Mouse (Mus musculus) right cerebral cortex, adult 2 months (tissue): ENCODE data around the gene Actg1.
"Not testable (repeated sequence)": the region's sequence is repeated elsewhere in the genome, so short reads cannot be mapped to it uniquely, and the experiment has no call there.

Experiments used
- DNase-seq, 2 experiments: peaks; one replicate each; pipeline ENCODE4 v3.0.0; 2021 to 2022; ENCODE audit warnings: low spot score in 2 of 2

The Actg1 gene

DNA sequence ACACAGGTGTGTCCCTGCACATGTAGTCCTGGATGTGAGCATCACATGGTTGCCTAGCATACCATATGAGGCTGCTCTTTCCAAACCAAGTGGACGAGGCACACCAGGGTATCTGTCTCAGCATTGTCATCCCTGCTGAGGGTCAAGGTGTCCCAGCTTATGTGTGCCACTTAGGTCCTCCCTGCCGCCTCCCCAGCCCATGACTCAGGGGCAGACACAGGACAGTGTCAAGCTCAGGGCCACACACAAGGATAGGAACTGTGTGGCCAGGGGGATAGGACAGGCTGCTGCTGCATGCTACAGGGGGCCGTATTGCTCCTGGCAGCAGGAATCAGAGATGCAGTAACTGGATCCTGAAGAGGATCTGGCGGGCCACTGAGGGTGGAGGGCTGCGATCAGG lies 12.4 kb upstream of the Actg1 start:
- DNase-seq, result no peak

GRCm38 (mm10) chr11:120360062-120360461 lies 11.7 kb upstream of the Actg1 start:
- no peak for DNase-seq

DNA sequence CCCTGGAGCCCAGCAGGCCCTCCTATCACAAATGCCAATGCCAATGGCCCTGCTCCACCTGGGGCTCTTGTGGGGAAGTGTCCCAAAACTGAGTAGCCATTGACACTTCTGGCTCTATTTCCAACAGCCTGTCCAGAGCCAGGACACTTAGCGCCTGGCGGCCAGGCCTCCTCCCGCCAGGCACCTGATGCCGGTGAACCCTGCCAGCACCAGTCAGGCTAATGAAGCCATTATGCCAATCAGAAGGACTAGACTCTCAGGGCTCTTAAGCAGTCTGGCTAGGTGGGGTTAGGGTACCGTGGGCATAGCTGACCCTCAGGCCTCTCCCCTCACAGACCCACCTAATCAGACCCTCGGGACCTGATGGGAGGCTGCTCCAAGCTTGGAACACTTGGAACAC lies 11.0 kb upstream of the Actg1 start:
- no peak for DNase-seq

DNA sequence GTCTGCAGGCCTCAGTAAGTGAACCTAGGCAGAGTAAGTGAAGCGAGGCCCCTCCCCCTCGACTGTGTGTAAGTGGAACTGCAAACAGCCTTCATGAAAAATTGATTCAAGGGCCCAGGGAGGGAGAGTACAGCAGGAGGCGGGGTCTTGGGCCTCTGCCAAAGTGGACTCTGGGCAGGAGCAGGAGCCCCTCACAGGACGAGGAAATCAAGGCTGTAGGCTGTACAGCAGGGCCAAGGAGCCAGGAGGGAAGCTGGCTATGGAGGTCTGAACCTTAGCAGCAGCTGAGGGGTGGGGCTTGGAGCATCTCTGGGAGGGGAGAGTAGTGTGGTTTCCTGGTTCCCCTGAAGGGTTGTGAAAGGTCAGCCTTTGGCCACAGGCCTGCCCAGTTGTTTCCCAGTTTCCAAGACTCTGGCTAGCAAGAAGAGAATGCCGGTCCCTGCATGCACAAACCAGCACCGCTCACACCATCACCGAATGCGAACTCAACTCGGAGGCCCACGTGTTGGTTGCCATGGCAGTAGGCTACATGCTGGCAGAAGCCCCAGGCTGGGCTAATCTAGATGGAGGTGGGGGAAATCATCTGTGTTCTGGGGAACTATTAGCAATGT lies 9.6 kb upstream of the Actg1 start:
- peak; percentile 81 for DNase-seq

DNA sequence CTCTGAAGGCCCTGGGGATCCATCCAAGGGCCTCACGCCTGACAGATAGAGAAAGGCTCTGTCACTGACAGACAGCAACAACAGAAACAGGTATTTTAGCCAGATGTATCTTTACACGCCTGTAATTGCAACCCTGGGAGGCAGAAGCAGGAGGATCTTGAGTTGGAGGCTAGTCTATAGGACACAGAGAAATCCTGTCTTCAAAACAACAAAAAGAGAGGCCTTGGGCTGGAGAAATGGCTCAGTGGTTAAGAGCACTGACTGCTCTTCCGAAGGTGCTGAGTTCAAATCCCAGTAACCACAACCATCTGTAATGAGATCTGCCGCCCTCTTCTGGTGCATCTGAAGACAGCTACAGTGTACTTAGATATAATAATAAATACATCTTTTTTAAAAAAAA lies 8.6 kb upstream of the Actg1 start:
- DNase-seq, result no peak

DNA sequence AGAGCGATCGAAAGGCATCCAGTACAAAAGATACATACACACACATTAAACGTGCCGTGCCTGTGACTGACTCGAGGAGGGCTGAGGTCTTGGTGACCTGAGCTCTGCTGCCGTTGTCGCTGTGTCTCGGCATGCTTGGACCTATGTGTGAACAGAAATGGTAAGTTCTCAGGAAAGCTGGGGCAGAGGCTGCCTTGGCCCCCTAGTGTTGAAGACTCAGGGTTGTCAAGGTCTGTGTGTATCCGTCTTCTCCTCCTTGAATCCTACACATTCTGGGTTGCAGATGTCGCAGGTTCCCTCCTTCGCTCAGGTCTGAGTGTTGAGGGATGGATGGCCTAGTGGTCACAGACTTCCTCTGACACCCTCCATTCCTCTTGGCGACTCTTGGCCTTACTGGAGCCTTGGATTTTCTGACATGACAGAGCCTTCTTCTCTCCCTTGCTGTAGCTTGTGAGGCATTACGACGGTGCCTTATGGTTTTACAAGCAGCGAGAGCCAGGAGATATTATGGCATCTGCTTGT lies 8.0 kb upstream of the Actg1 start:
- DNase-seq, result no peak

GRCm38 (mm10) chr11:120355277-120356039 lies 7.1 kb upstream of the Actg1 start:
- no peak for DNase-seq

- peak in 1 of 2 experiments; percentile 2 for DNase-seq
Measured at GRCm38 (mm10) chr11:120354304-120355276, 6.2 kb upstream of the Actg1 start.

- peak in 1 of 2 experiments; percentile 25 for DNase-seq
Measured at GRCm38 (mm10) chr11:120353500-120354303, 5.4 kb upstream of the Actg1 start.

- peak in 1 of 2 experiments; percentile 5 for DNase-seq
Measured at GRCm38 (mm10) chr11:120352571-120353290, 4.4 kb upstream of the Actg1 start.

- DNase-seq, result not testable (repeated sequence)
Measured at GRCm38 (mm10) chr11:120352093-120352350, 3.7 kb upstream of the Actg1 start.

DNA sequence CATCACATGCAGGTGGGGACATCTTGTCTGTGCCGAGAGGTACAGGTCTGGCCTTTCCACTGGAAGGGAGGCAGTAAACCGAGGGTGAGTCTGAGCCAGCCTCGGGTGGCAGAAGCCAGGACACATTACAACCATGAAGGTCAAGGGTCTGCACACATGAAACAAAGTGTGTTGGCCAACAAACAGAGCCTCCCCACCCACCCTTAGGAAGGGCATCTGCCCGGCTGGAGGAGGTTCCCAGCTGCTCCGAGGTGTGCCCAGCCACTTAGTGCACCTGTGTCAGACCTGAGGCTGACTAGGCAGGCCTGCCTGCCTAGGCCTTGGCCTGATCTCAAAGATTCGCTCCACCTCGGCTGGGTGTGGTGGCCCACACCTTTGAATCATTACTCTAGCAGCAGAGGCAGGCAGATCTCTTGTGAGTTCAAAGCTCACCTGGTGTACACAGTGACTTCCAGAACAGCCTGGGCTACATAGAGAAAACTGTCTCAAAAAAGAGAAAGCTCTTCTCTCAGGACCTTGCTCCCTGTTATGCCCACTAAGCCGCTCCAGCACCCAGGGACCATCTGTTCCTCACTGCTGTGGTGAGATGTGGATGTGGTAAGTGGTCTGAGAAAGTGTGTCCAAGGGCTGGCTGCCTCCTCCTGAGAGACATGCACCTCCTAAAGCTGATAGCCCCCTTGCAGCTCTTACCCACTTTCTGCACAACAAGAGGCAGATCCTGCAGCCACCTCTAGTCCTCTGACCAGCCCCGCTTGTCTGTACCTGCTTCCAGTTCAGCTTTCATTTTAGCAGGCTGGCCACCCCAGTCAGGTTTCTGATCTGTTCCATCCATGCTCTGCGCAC lies 3.1 kb upstream of the Actg1 start:
- peak in 1 of 2 experiments; percentile 4 for DNase-seq

- DNase-seq, result peak in 1 of 2 experiments; percentile 6
Measured at GRCm38 (mm10) chr11:120350711-120351110, 2.4 kb upstream of the Actg1 start.

DNA sequence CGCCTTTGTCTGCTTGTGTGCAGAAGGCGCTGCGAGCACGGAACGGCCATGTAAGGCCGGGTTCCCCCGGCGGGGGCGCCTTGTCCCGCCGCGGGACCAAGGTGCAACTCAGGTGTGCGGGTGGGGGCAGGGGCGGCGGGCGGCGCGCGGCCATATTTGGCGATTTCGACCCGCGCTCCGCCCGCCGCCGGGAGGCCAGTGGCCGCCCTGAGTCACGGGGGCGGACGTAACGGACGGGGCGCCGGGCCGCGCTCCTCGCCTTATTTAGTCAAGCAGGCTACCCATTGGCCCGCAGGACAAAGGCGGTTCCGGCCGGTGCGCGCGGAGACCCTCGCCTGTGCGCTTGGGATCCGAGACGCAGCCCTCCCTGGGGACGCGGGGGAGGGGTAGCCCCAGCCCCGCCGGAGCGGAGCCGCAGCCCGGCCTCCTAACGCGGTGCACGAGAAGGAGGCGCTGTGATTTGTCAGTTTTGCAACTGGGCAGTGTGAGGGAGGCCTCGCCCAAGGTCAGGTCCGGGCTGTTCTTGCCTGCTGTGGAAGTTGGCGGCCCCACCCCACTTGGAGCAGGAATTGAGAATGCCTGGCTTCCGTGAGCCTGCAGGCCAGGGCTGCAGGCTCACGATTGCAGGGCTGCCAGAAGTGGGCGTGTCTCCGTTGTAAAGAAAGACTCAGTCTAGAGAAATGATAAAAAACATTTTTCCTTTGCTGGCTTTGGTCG lies 1.8 kb upstream of the Actg1 start:
- DNase-seq, result peak; percentile 55 to 73

DNA sequence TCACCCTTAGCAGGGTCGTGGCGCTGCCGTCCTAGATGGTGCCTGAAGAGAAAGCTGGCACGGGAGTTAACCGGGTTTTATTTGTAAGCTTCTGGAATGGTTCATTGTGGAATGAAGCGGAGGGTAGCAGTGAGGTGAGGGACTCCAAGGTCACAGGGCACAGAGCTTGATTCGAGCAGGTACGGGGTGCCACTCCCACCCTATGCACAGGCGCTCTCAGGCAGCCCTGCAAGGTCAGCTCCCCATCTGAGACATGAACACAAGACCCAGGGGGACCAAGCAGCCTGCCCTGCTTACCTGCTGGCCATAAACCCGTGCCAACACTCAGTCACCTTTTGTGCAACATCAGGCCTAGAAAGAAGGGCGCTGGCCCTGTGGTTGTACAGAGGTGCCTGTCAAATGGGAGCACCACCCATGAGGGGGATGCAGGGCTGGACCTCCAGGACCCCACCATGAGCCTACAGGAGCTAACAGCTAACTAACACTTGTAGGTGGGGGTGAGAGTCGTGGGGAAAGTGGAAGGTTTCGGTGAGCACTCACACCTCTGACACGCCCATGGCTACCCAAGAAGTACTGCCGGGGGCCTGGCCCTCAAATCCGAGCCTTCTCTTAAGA lies 1.1 kb upstream of the Actg1 start:
- peak in 1 of 2 experiments; percentile 22 for DNase-seq

GRCm38 (mm10) chr11:120348684-120349370 lies 485 bp upstream of the Actg1 start:
- DNase-seq, result peak in 1 of 2 experiments; percentile 44

- DNase-seq, result no peak
Measured at GRCm38 (mm10) chr11:120347301-120347700, 1.0 kb downstream of the Actg1 start.
